Mouse (Mus musculus): ENCODE data around the gene Akap13.

- no peak for TF ChIP-seq CTCF (IDR thresholded peaks at IDR 0.05; ENCODE audit: borderline replicate concordance, insufficient read depth, low read depth, low read length)
- TF ChIP-seq POLR2A (IDR thresholded peaks at IDR 0.05; ENCODE audit: borderline replicate concordance, insufficient read depth, low read length): no peak
Observed at GRCm38 (mm10) chr7:75653684-75654317, 198.5 kb downstream of the Akap13 start.

All from cerebellum, adult 2 months (tissue).